In genomic region chr9:121778066-121778624, GRCm38 (mm10) we compare ENCODE assay signal across 8 mouse cellular contexts. TPM values are rescaled to one million over a fixed set of nuclear protein-coding genes. Genes with fewer than 3 reads are reported as not detected.
DNase-seq lines count a peak whose midpoint lies in the region; ATAC-seq and TF ChIP-seq lines count a peak whose summit lies in the region.

No protein-coding gene starts in this region.

- TF ChIP-seq CTCF in kidney, postnatal 0 days (IDR thresholded peaks at IDR 0.05; ENCODE audit: low read depth): no peak

- H3K4me3 ChIP-seq in kidney, postnatal 0 days (replicated peaks; ENCODE audit: low read depth, low read length): peak overlapping the region; percentile 24
- H3K4me3 ChIP-seq in embryonic facial prominence, embryonic 11.5 days (ENCODE audit: low read depth, low read length): peak overlapping the region; percentile 24
- peak overlapping the region; percentile 23 for H3K4me3 ChIP-seq in neural tube, embryonic 11.5 days (ENCODE audit: low read depth, low read length)

- ATAC-seq in kidney, postnatal 0 days (replicated peaks; ENCODE audit: low FRiP score, low read depth): no peak
- no peak for ATAC-seq in embryonic facial prominence, embryonic 11.5 days (replicated peaks; ENCODE audit: insufficient number of reproducible peaks, low FRiP score, low TSS enrichment, low read depth)
- ATAC-seq in neural tube, embryonic 11.5 days (ENCODE audit: insufficient read depth, low FRiP score, low TSS enrichment): no peak

- H3K36me3 ChIP-seq in kidney, postnatal 0 days (ENCODE audit: insufficient read depth, low read length): no peaks in the 10 kb centered on the region
- no peaks in the 10 kb centered on the region for H3K36me3 ChIP-seq in embryonic facial prominence, embryonic 11.5 days (replicated peaks; ENCODE audit: control insufficient read depth, insufficient read depth, low read depth, low read length)
- no peaks in the 10 kb centered on the region for H3K36me3 ChIP-seq in neural tube, embryonic 11.5 days (ENCODE audit: control insufficient read depth, insufficient read depth, low read length)

- no peaks in the 10 kb centered on the region for H3K9me3 ChIP-seq in kidney, postnatal 0 days (replicated peaks; ENCODE audit: low read length)
- H3K9me3 ChIP-seq in embryonic facial prominence, embryonic 11.5 days (replicated peaks; ENCODE audit: control insufficient read depth, low read length): no peaks in the 10 kb centered on the region
- no peaks in the 10 kb centered on the region for H3K9me3 ChIP-seq in neural tube, embryonic 11.5 days (ENCODE audit: control insufficient read depth, low read length)

- intact Hi-C loops in left cerebral cortex, postnatal 10 days (cut with DNase I): no loop called here

- H3K4me1 ChIP-seq in kidney, postnatal 0 days (replicated peaks; ENCODE audit: insufficient read depth, low read length): no peaks in the 10 kb centered on the region
- H3K4me1 ChIP-seq in embryonic facial prominence, embryonic 11.5 days (ENCODE audit: control insufficient read depth, insufficient read depth, low read length): no peaks in the 10 kb centered on the region; the same call in 1 of the 2 replicates
- H3K4me1 ChIP-seq in neural tube, embryonic 11.5 days (ENCODE audit: control insufficient read depth, insufficient read depth, low read length): no peaks in the 10 kb centered on the region

- WGBS in kidney, postnatal 0 days: 12% methylated on average over 54 of the region's 54 CpGs
- WGBS in embryonic facial prominence, embryonic 11.5 days: 16% methylated on average over 54 of the region's 54 CpGs
- WGBS in neural tube, embryonic 11.5 days: 13% methylated on average over 54 of the region's 54 CpGs

- H3K27me3 ChIP-seq in kidney, postnatal 0 days (ENCODE audit: insufficient read depth, low read length): peaks cover 27% of the 10 kb centered on the region
- peaks cover 27% of the 10 kb centered on the region for H3K27me3 ChIP-seq in embryonic facial prominence, embryonic 11.5 days (ENCODE audit: control insufficient read depth, insufficient read depth, low read length)
- peaks cover 26% of the 10 kb centered on the region for H3K27me3 ChIP-seq in neural tube, embryonic 11.5 days (ENCODE audit: control insufficient read depth, insufficient read depth, low read length)

- peak overlapping the region; percentile 53 for H3K4me2 ChIP-seq in kidney, postnatal 0 days (ENCODE audit: low read length)
- peak overlapping the region; percentile 51 for H3K4me2 ChIP-seq in embryonic facial prominence, embryonic 11.5 days (ENCODE audit: low read depth, low read length)
- peak overlapping the region; percentile 46 for H3K4me2 ChIP-seq in neural tube, embryonic 11.5 days (ENCODE audit: low read depth)

- peak; percentile 55 for DNase-seq in kidney, postnatal 0 days (ENCODE audit: low spot score)
- DNase-seq in kidney, adult 18-20 months: no peak
- DNase-seq in embryonic facial prominence, embryonic 11.5 days (ENCODE audit: low spot score): peak; percentile 23
- DNase-seq in heart, postnatal 4 days: peak; percentile 65
- peak; percentile 51 to 84 for DNase-seq in left cerebral cortex, postnatal 10 days (ENCODE audit: extremely low spot score in 1 of 2, low spot score in 2 of 2)
- DNase-seq in neural tube, embryonic 11.5 days (ENCODE audit: low spot score): peak; percentile 50
- no peak for DNase-seq in spleen, postnatal 10 days (ENCODE audit: low spot score in 2 of 2)
- DNase-seq in ovary, postnatal 36 days (ENCODE audit: low spot score): no peak

- H3K27ac ChIP-seq in kidney, postnatal 0 days: no peak overlapping the region
- H3K27ac ChIP-seq in embryonic facial prominence, embryonic 11.5 days (replicated peaks; ENCODE audit: low read depth, low read length): no peak overlapping the region
- no peak overlapping the region for H3K27ac ChIP-seq in neural tube, embryonic 11.5 days (ENCODE audit: low read depth, low read length)

- no peak overlapping the region for H3K9ac ChIP-seq in kidney, postnatal 0 days (ENCODE audit: low read depth, low read length)
- 0 out of 2 replicates have a peak overlapping the region, but pooled peaks have one; percentile 32 for H3K9ac ChIP-seq in embryonic facial prominence, embryonic 11.5 days (replicated peaks; ENCODE audit: low read length)
- H3K9ac ChIP-seq in neural tube, embryonic 11.5 days (ENCODE audit: low read length): peak overlapping the region; percentile 4; the same call in 1 of the 2 replicates

RNA-seq across cellular contexts. Expression of gene Klhl40, which starts 0.7 kb away (rescaled TPM):
- polyA plus RNA-seq in kidney, postnatal 0 days (2015; fragmentation: Nextera tagmentation; extraction: Ambion mirVana): 0.13 TPM in 1 of 2 replicates, not detected in the other
- 0.81 and 0.85 TPM in 2 replicates for polyA plus RNA-seq in embryonic facial prominence, embryonic 11.5 days (2014; fragmentation: Nextera tagmentation; extraction: Ambion mirVana)
- total RNA-seq in heart, postnatal 4 days (2021): 10 to 100 TPM; 14.1 to 15.4 TPM
- 1 to 10 TPM; 3.3 to 3.5 TPM for total RNA-seq in left cerebral cortex, postnatal 10 days (2021)
- 3.6 and 4.6 TPM in 2 replicates for polyA plus RNA-seq in neural tube, embryonic 11.5 days (2014; fragmentation: Nextera tagmentation; extraction: Ambion mirVana)

RNA-seq across cellular contexts. Expression of gene Hhatl, which starts 14.2 kb away (rescaled TPM):
- 0.11 and 0.42 TPM in 2 replicates for polyA plus RNA-seq in kidney, postnatal 0 days (2015; fragmentation: Nextera tagmentation; extraction: Ambion mirVana)
- polyA plus RNA-seq in embryonic facial prominence, embryonic 11.5 days (2014; fragmentation: Nextera tagmentation; extraction: Ambion mirVana): not detected in 2 replicates
- 10 to 100 TPM; 72.5 to 84.4 TPM for total RNA-seq in heart, postnatal 4 days (2021)
- total RNA-seq in left cerebral cortex, postnatal 10 days (2021): 1 to 10 TPM; 3.8 TPM
- polyA plus RNA-seq in neural tube, embryonic 11.5 days (2014; fragmentation: Nextera tagmentation; extraction: Ambion mirVana): 0.13 TPM in 1 of 2 replicates, not detected in the other

RNA-seq across cellular contexts. Expression of gene Zfp651, which starts 19.0 kb away (rescaled TPM):
- polyA plus RNA-seq in kidney, postnatal 0 days (2015; fragmentation: Nextera tagmentation; extraction: Ambion mirVana): 13.6 and 14.4 TPM in 2 replicates
- 4.9 and 5.1 TPM in 2 replicates for polyA plus RNA-seq in embryonic facial prominence, embryonic 11.5 days (2014; fragmentation: Nextera tagmentation; extraction: Ambion mirVana)
- 10 to 100 TPM; 75.6 to 81.6 TPM for total RNA-seq in heart, postnatal 4 days (2021)
- 100 to 1,000 TPM; 105 to 110 TPM for total RNA-seq in left cerebral cortex, postnatal 10 days (2021)
- polyA plus RNA-seq in neural tube, embryonic 11.5 days (2014; fragmentation: Nextera tagmentation; extraction: Ambion mirVana): 6.7 and 7.0 TPM in 2 replicates

RNA-seq across cellular contexts. Expression of gene Nktr, which starts 59.2 kb away (rescaled TPM):
- 42.8 and 44.7 TPM in 2 replicates for polyA plus RNA-seq in kidney, postnatal 0 days (2015; fragmentation: Nextera tagmentation; extraction: Ambion mirVana)
- polyA plus RNA-seq in embryonic facial prominence, embryonic 11.5 days (2014; fragmentation: Nextera tagmentation; extraction: Ambion mirVana): 59.7 and 61.2 TPM in 2 replicates
- 10 to 100 TPM; 67.6 to 73.5 TPM for total RNA-seq in heart, postnatal 4 days (2021)
- total RNA-seq in left cerebral cortex, postnatal 10 days (2021): 100 to 1,000 TPM; 112 to 119 TPM
- polyA plus RNA-seq in neural tube, embryonic 11.5 days (2014; fragmentation: Nextera tagmentation; extraction: Ambion mirVana): 56.9 and 61.7 TPM in 2 replicates

Comparison
In these comparisons a context has a peak if more than half of its experiments do, and no peak if none do; other contexts are left out.
1. DNase-seq: peak in kidney, postnatal 0 days (single experiment), embryonic facial prominence, embryonic 11.5 days (single experiment), heart, postnatal 4 days (single experiment), left cerebral cortex, postnatal 10 days (2 of 2) and neural tube, embryonic 11.5 days (single experiment); none in kidney, adult 18-20 months (single experiment), spleen, postnatal 10 days (0 of 2) and ovary, postnatal 36 days (single experiment).
2. Peak in every context shown above with its lines, with median percentiles within 50 percentile points of each other: H3K4me2 ChIP-seq and H3K4me3 ChIP-seq.